Comparison of ENCODE assay signal across 11 mouse cellular contexts in genomic region chr15:96184666-96185065, GRCm38 (mm10).
DNase-seq lines count a peak whose midpoint lies in the region; ATAC-seq lines count a peak whose summit lies in the region.
"Had no signal": no experiment of that assay in that cellular context is flagged by ENCODE, and none has a peak within 500 bp of the region (broad histone marks: within the 10 kb centered on the region; RNA-seq: fewer than 3 reads in every experiment).

No protein-coding gene starts in this region.

- 55% methylated on average over 8 of the region's 8 CpGs for WGBS in heart, embryonic 11.5 days (ENCODE audit: insufficient replicate concordance)
- WGBS in hindbrain, embryonic 12.5 days = 70% methylated on average over 8 of the region's 8 CpGs

- H3K36me3 ChIP-seq in heart, embryonic 11.5 days (ENCODE audit: control insufficient read depth, insufficient read depth, low read length) = no peaks in the 10 kb centered on the region
- no peaks in the 10 kb centered on the region for H3K36me3 ChIP-seq in hindbrain, embryonic 12.5 days
- H3K36me3 ChIP-seq: liver, embryonic 13.5 days had no signal

- no peak for ATAC-seq in heart, embryonic 11.5 days (replicated peaks; ENCODE audit: insufficient number of reproducible peaks, low FRiP score, low TSS enrichment)
- ATAC-seq in hindbrain, embryonic 12.5 days (ENCODE audit: low FRiP score) = no peak

- H3K27ac ChIP-seq in heart, embryonic 11.5 days (ENCODE audit: low read depth, low read length) = peak overlapping the region; percentile 65
- H3K27ac ChIP-seq in hindbrain, embryonic 12.5 days = no peak overlapping the region
- H3K27ac ChIP-seq: liver, embryonic 13.5 days had no signal

- intact Hi-C loops in gastrocnemius, postnatal 14 days (cut with DNase I; ENCODE audit: low total_unique reads) = no loop called here

- no peak overlapping the region for H3K9ac ChIP-seq in heart, embryonic 11.5 days (ENCODE audit: low read depth, low read length)
- H3K9ac ChIP-seq in hindbrain, embryonic 12.5 days = no peak overlapping the region
- H3K9ac ChIP-seq: liver, embryonic 13.5 days had no signal

- no peak overlapping the region for H3K4me3 ChIP-seq in heart, embryonic 11.5 days (ENCODE audit: low read depth, low read length)
- H3K4me3 ChIP-seq in hindbrain, embryonic 12.5 days = no peak overlapping the region
- H3K4me3 ChIP-seq: liver, embryonic 13.5 days had no signal

- DNase-seq in gastrocnemius, postnatal 14 days = peak; percentile 7
- no peak for DNase-seq in gastrocnemius, adult 8-10 months (ENCODE audit: low spot score in 2 of 2)
- DNase-seq in A20 (ENCODE audit: low read depth, low spot score) = peak; percentile 46
- peak; percentile 6 for DNase-seq in lung, postnatal 25 days (ENCODE audit: low spot score)
- no peak for DNase-seq in frontal cortex, adult 2 months (ENCODE audit: extremely low spot score in 1 of 2, low spot score in 1 of 2)
- no peak for DNase-seq in ovary, postnatal 14 days (ENCODE audit: low spot score)
- DNase-seq: adrenal gland, postnatal 14 days; kidney, adult 11 months; liver, embryonic 13.5 days had no signal

- no peaks in the 10 kb centered on the region for H3K9me3 ChIP-seq in heart, embryonic 11.5 days (replicated peaks; ENCODE audit: control insufficient read depth, low read length)
- no peaks in the 10 kb centered on the region for H3K9me3 ChIP-seq in hindbrain, embryonic 12.5 days (replicated peaks)
- H3K9me3 ChIP-seq: liver, embryonic 13.5 days had no signal

- no peak overlapping the region; the same call in 1 of the 2 replicates for H3K4me2 ChIP-seq in heart, embryonic 11.5 days
- no peak overlapping the region for H3K4me2 ChIP-seq in hindbrain, embryonic 12.5 days (replicated peaks)
- H3K4me2 ChIP-seq: liver, embryonic 13.5 days had no signal

- no peaks in the 10 kb centered on the region for H3K27me3 ChIP-seq in heart, embryonic 11.5 days (ENCODE audit: control insufficient read depth, insufficient read depth, low read length)
- H3K27me3 ChIP-seq in hindbrain, embryonic 12.5 days = no peaks in the 10 kb centered on the region
- H3K27me3 ChIP-seq: liver, embryonic 13.5 days had no signal

- H3K4me1 ChIP-seq in heart, embryonic 11.5 days (ENCODE audit: control insufficient read depth, insufficient read depth, low read length) = peaks cover 14% of the 10 kb centered on the region; the same call in 1 of the 2 replicates
- peaks cover 8% of the 10 kb centered on the region for H3K4me1 ChIP-seq in hindbrain, embryonic 12.5 days
- H3K4me1 ChIP-seq: liver, embryonic 13.5 days had no signal

Comparison
In these comparisons a context has a peak if more than half of its experiments do, and no peak if none do; other contexts are left out.
1. DNase-seq: peak in gastrocnemius, postnatal 14 days (single experiment), A20 (single experiment) and lung, postnatal 25 days (single experiment); none in gastrocnemius, adult 8-10 months (0 of 2), frontal cortex, adult 2 months (0 of 2) and ovary, postnatal 14 days (single experiment).